Mouse (Mus musculus) C2C12 (cell line): ENCODE results near the gene Arf4. TPM values are rescaled to one million over a fixed set of nuclear protein-coding genes. Genes with fewer than 3 reads are reported as not detected.
"Not testable (repeated sequence)": the region's sequence is repeated elsewhere in the genome, so short reads cannot be mapped to it uniquely, and the experiment has no call there.

Experiments used
- H3K27me3 ChIP-seq: one replicate; pipeline ENCODE4 v1.6.1; 2011; ENCODE audit not compliant: control insufficient read depth, insufficient read depth, insufficient read length
- H3K36me3 ChIP-seq: one replicate; pipeline ENCODE4 v1.6.1; 2011; ENCODE audit not compliant: control insufficient read depth, insufficient read depth
- H3K4me3 ChIP-seq: one replicate; pipeline ENCODE4 v1.5.1; 2011; ENCODE audit warnings: mild to moderate bottlenecking, control low read depth; ENCODE audit not compliant: poor library complexity, insufficient read depth, severe bottlenecking
- H3K79me2 ChIP-seq: one replicate; pipeline ENCODE4 v1.6.1; 2011; ENCODE audit not compliant: control insufficient read depth, insufficient read depth
- H3K79me3 ChIP-seq: one replicate; pipeline ENCODE4 v1.6.1; 2011; ENCODE audit warnings: low read depth, control low read depth
- H3ac ChIP-seq: one replicate; pipeline ENCODE3; 2011; ENCODE audit warnings: low read depth; ENCODE audit not compliant: control insufficient read depth, insufficient read length
- CEBPB ChIP-seq: IDR thresholded peaks from one replicate; pipeline ENCODE4 v1.6.1; 2011; ENCODE audit warnings: low read depth, mild to moderate bottlenecking, control low read depth, moderate library complexity
- CTCF ChIP-seq: IDR thresholded peaks from one replicate; pipeline ENCODE4 v1.5.1; 2011; ENCODE audit not compliant: control insufficient read depth, insufficient read depth, insufficient read length
- FOSL1 ChIP-seq: IDR thresholded peaks from one replicate; pipeline ENCODE4 v1.8.0; 2011; ENCODE audit warnings: mild to moderate bottlenecking, low read length; ENCODE audit not compliant: poor library complexity, insufficient read depth, severe bottlenecking
- MAX ChIP-seq: IDR thresholded peaks from one replicate; pipeline ENCODE4 v1.6.1; 2011; ENCODE audit warnings: mild to moderate bottlenecking, control low read depth
- MYOD1 ChIP-seq: IDR thresholded peaks from one replicate; pipeline ENCODE4 v1.6.1; 2011; ENCODE audit warnings: low read depth; ENCODE audit not compliant: control insufficient read depth, insufficient read length
- MYOG ChIP-seq: IDR thresholded peaks from one replicate; pipeline ENCODE4 v1.6.1; 2011; ENCODE audit not compliant: control insufficient read depth, insufficient read length; ENCODE audit errors: extremely low read depth
- USF1 ChIP-seq: IDR thresholded peaks from one replicate; pipeline ENCODE4 v1.6.1; 2011; ENCODE audit warnings: low read depth, mild to moderate bottlenecking, control low read depth, moderate library complexity
- polyA plus RNA-seq: library from polyadenylated mRNA; unstranded; fragments of >200 nt; fragmentation: generic; extraction: Trizol; gene quantifications from one replicate; pipeline ENCODE4 v1.2.1, GENCODE M21; 2012; ENCODE audit warnings: missing spikeins

The Arf4 gene
- polyA plus RNA-seq, 1 experiment = 155 TPM

DNA sequence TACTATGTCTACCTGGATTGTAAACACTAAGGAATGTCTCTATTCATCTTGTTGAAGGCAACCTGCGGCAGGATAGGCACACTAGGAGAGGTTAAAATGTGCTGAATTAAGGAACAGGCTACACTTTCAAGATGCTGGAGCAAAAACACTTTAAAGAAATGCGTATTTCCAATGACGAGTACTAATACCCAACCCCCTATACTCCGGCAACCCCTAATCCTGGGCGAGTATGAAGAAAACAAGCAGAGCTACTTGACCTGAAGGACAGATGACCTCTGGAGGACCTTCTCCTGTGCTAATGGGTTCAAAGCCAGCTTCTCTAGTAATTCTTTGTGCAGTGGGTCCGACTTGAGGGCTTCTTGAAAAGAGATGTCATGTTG, 30.1 kb downstream of the Arf4 start:
- peaks cover 28% of the 10 kb centered on the region for H3K36me3 ChIP-seq
- no peak for TF ChIP-seq MAX
- TF ChIP-seq USF1 = no peak
- no peak for TF ChIP-seq CTCF
- TF ChIP-seq CEBPB = no peak
- TF ChIP-seq FOSL1 = no peak
- no peak for TF ChIP-seq MYOD1
- no peak for TF ChIP-seq MYOG
- no peaks in the 10 kb centered on the region for H3K27me3 ChIP-seq
- H3ac ChIP-seq = peak overlapping the region; percentile 90
- H3K79me3 ChIP-seq = peaks cover 35% of the 10 kb centered on the region
- peaks cover 46% of the 10 kb centered on the region for H3K79me2 ChIP-seq
- peak overlapping the region; percentile 87 for H3K4me3 ChIP-seq

DNA sequence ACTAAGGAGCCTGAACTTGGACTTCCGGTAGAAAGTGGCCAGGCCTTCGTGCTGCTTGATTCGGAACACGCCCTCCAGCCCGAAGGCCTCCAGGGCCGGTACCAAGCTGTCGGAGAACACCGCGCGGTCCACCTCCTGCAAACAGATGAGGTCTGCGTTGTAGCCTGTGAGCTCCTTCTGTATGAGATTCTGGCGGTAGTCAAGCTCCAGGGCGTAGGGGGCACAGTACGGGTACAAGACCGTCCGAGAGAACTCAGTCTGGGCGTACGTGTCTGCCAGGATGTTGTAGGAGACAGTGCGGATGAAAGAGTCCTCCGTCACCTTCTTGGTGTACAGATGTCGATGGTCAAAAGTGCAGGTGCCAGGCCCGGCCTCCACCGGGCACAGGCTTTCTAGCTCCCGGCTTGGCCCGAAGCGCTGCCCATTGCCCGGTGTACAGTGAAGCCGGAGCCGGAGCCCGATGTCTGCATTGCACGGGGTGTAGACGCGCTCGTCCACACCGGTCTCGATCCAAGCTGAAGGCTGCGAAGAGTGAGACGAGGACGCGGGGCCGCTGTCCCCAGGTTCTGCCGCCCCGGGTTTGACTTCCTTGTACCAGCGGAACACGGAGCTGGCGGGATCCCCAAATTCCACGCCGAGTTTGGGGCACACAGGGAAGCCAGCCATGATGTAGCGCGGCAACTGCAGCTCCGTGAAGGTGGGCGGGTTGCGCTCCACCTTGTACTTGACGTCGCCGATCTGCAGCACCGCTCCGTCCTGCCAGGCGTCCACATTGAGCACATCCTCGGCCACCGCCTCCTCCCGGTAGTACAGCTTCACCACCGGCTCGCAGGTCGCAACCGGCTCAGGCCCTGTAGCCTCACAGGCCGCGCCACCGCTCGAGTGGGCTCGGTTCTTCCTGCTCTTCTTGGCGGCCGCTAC, 30.8 kb downstream of the Arf4 start:
- peak overlapping the region; percentile 90 for H3ac ChIP-seq
- no peaks in the 10 kb centered on the region for H3K27me3 ChIP-seq
- peak overlapping the region; percentile 87 for H3K4me3 ChIP-seq
- TF ChIP-seq MYOG = no peak
- no peak for TF ChIP-seq MAX
- TF ChIP-seq CTCF = no peak
- no peak for TF ChIP-seq CEBPB
- no peak for TF ChIP-seq USF1
- no peak for TF ChIP-seq MYOD1
- no peak for TF ChIP-seq FOSL1
- peaks cover 46% of the 10 kb centered on the region for H3K79me2 ChIP-seq
- peaks cover 28% of the 10 kb centered on the region for H3K36me3 ChIP-seq
- peaks cover 35% of the 10 kb centered on the region for H3K79me3 ChIP-seq

DNA sequence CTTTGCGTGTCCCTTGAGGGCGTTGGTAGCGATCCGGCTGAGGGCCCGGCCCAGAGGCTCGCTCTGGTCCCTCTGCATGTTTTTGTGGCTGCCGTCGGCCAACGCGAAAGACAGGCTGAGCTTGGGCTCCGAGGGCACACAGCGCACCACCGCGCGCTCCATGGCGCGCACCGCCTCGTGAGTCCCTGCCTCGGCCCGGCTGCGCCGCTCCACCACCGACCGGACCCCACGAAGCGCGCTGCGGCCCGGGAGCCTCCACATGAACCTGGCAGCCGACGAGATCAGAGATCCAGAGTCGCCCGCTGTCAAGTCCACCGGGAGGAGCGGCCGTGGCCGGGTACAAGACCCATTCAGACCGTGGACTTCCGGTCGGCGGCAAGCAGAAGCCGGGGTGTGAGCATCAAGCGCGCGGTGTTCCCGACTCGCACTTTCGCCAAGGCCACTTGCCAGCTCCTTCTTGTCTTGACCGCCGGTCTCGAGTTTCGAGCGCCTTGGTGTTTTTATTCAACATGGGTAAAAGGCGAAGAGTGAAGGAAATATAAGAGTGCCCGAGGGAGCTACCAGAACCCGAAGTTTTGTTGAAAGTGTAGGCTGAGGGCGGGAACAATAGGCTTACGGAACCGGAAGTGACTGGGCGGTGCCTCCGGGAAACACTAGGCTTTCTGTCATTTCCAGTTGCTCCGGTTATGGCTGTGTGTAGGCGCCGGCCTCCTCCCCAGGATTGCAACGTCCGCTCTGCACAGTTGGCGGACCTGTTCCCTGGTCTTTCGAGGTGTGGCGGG, 31.6 kb downstream of the Arf4 start, which contains the start of gene Pde12:
Gene Pde12, minus strand, starts transcription at position 592 of the 782 bp plus-strand sequence.
- Histone ChIP-seq H3K79me2 (peaks cover 46% of the 10 kb centered on the region), H3K79me3 (peaks cover 35% of the 10 kb centered on the region), H3K4me3 (peak within 1 kb of the TSS; percentile 87), H3K36me3 (peaks cover 22% of the 10 kb centered on the region), H3ac (peak within 1 kb of the TSS; percentile 90), H3K27me3 (no peaks in the 10 kb centered on the region)
- TF ChIP-seq MYOD1 = no peak
- TF ChIP-seq MYOG = no peak
- no peak for TF ChIP-seq USF1
- TF ChIP-seq MAX = no peak
- TF ChIP-seq FOSL1 = no peak
- TF ChIP-seq CTCF = no peak
- TF ChIP-seq CEBPB = no peak

DNA sequence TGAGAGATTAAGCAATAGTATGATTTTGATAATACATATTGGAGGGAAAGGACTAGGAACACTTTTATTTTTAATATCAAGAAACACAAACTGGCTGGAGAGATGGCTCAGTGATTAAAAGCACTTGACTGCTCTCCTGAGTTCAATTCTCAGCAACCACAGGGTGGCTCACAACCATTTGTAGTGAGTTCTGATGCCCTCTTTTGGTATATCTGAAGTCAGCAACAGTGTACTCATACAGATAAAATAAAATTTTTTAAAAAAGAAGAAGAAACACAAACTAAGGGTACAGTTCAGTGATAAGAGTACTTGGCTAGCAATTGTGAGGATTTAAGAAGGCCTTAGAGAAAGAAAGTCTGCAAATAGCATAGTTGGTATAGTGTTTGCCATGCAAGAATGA, 33.1 kb downstream of the Arf4 start:
- peaks cover 7% of the 10 kb centered on the region for H3K36me3 ChIP-seq
- no peaks in the 10 kb centered on the region for H3K27me3 ChIP-seq
- H3K4me3 ChIP-seq = no peak overlapping the region
- no peak overlapping the region for H3ac ChIP-seq
- peaks cover 26% of the 10 kb centered on the region for H3K79me3 ChIP-seq
- TF ChIP-seq USF1 (no peak), MAX (no peak), FOSL1 (no peak), CTCF (no peak), CEBPB (no peak), MYOG (no peak), MYOD1 (no peak)
- peaks cover 33% of the 10 kb centered on the region for H3K79me2 ChIP-seq

DNA sequence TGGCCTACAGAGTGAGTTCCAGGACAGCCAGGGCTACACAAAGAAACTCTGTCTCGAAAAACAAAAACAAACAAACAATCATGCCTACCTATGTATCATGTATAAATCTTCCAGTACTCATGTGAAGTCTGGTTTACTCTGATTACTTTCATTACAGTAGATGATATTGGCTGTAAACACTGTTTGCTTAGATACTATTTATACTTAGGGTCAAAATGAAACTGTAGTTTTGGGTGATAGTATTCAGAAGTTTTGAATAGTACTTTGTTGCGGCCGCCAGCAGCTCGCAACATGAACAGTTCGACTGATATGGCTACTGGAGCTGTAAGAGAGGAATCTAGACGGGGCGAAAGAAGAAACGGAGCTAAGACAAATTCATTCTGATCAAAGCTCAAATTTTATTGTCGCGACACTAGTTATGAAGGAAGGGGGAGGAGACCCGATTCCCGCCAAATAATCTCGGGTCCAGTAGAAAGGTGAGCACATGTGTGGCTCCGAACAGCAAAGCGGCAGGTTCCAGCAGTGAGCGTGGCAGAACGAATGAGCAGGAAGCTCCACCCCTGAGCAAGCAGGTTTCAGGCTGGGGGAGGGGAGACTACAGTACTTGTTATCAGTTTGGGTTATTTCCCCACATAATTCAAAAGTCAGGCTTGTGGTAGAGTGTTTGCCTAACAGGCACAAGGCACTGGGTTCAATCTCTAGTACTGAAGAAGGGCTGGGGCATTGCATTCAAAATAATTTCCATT, 34.2 kb downstream of the Arf4 start:
- not testable (repeated sequence) for H3K27me3 ChIP-seq, H3K4me3 ChIP-seq, H3K36me3 ChIP-seq, H3ac ChIP-seq
- Histone ChIP-seq H3K79me2 (peaks cover 23% of the 10 kb centered on the region), H3K79me3 (peaks cover 15% of the 10 kb centered on the region)

DNA sequence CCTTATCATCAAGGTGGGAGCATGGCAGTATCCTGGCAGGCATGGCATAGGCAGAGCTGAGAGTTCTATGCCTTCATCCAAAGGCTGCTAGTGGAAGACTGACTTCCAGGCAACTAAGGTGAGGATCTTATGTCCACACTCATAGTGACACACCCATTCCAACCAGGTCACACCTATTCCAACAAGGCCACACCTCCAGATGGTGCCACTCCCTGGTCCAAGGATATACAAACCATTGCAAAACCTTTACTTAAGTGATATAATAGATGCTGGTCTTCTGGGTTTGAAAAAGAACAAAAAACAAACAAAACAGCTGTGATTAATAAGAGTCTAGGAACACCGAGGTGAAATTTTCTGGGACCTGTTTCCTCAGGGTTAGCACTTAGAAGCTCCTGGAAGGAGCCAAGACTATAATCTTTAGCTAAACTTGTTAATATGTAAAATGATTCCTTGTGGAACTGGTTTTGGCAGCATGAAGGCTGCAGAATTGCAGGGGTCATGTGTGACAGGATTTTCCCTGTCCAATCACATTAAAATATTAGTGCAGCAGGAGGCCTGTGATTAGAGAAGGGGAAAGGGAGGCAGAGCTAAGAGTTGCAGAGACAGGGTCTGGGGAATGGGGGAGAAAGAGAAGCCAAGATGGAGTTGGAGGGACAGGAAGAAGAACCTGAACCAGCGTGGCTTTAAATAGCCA, 36.7 kb downstream of the Arf4 start:
- H3K36me3 ChIP-seq, H3K4me3 ChIP-seq, H3K79me3 ChIP-seq, H3K79me2 ChIP-seq, H3K27me3 ChIP-seq, H3ac ChIP-seq: not testable (repeated sequence)
